Mouse (Mus musculus): ENCODE data around the gene Clint1. TPM values are rescaled to one million over a fixed set of nuclear protein-coding genes. Genes with fewer than 3 reads are reported as not detected.

Gene Clint1
- total RNA-seq (2023): 75.1 to 84.2 TPM (median 80.3 TPM) in 4 replicates

GRCm38 (mm10) chr11:45851516-45852123 is at the start of gene Clint1:
TSS of gene Clint1 (plus strand) at chr11:45852051.

GRCm38 (mm10) chr11:45944643-45945156 is 92.8 kb downstream of the Clint1 start, which contains the start of gene Lsm11:
TSS of gene Lsm11 (minus strand) at chr11:45944935.

GRCm38 (mm10) chr11:45955127-45955627 is 103.3 kb downstream of the Clint1 start, which contains the start of gene Thg1l:
TSS of gene Thg1l (minus strand) at chr11:45955494.

Other genes with a start within 250 kb of the Clint1 start
- 3.9 to 4.9 TPM (median 4.8 TPM) in 4 replicates for gene Lsm11, start 92.9 kb downstream of the Clint1 start, total RNA-seq (2023)
- 5.5 to 10.0 TPM (median 7.5 TPM) in 4 replicates for gene Thg1l, start 103.4 kb downstream of the Clint1 start, total RNA-seq (2023)
- not detected in 4 replicates for gene Sox30, start 128.3 kb downstream of the Clint1 start, total RNA-seq (2023)
- gene Gm12166, start 200.3 kb downstream of the Clint1 start, total RNA-seq (2023): 1.6 to 4.9 TPM (median 3.9 TPM) in 4 replicates
- 72.1 to 80.5 TPM (median 74.4 TPM) in 4 replicates for gene Adam19, start 203.9 kb downstream of the Clint1 start, total RNA-seq (2023)